Mouse (Mus musculus) hindbrain, postnatal 0 days (tissue): Measurements from ENCODE around the gene Mme. TPM values are rescaled to one million over a fixed set of nuclear protein-coding genes. Genes with fewer than 3 reads are reported as not detected.

ENCODE experiments used
- ATAC-seq: fragments of 200-750 bp; cut with Nextera tagmentation; 2 replicates; pipeline ENCODE4 v1.8.0; 2017; ENCODE audit warnings: mild to moderate bottlenecking, moderate TSS enrichment, moderate library complexity
- DNase-seq: peaks from one replicate; pipeline ENCODE4 v3.0.0-alpha.2; 2015; ENCODE audit warnings: low spot score
- H3K27ac ChIP-seq: fragments of 300-500 bp; sonication (generic); 2 replicates; pipeline ENCODE4 v1.5.1; 2014; ENCODE audit warnings: mild to moderate bottlenecking
- H3K27me3 ChIP-seq: fragments of 300-500 bp; sonication (generic); 2 replicates; pipeline ENCODE4 v1.6.1; 2014; ENCODE audit warnings: low read length, mixed read lengths; ENCODE audit not compliant: insufficient read depth
- H3K36me3 ChIP-seq: fragments of 300-500 bp; sonication (generic); 2 replicates; pipeline ENCODE4 v1.6.1; 2014; ENCODE audit warnings: low read length, mixed read lengths; ENCODE audit not compliant: insufficient read depth
- H3K4me1 ChIP-seq: fragments of 300-500 bp; sonication (generic); 2 replicates; pipeline ENCODE4 v1.6.1; 2014; ENCODE audit warnings: antibody characterized with exemption, low read length, mixed read lengths; ENCODE audit not compliant: insufficient read depth
- H3K4me2 ChIP-seq: fragments of 300-500 bp; sonication (generic); 2 replicates; pipeline ENCODE4 v1.6.1; 2014; ENCODE audit warnings: low read depth, mild to moderate bottlenecking, low read length, moderate library complexity, mixed read lengths
- H3K4me3 ChIP-seq: fragments of 300-500 bp; sonication (generic); 2 replicates; pipeline ENCODE4 v1.5.1; 2014; ENCODE audit warnings: low read length
- H3K9ac ChIP-seq: fragments of 300-500 bp; sonication (generic); replicated peaks from 2 replicates; pipeline ENCODE4 v1.6.1; 2014; ENCODE audit warnings: mild to moderate bottlenecking, low read length, moderate library complexity, mixed read lengths
- H3K9me3 ChIP-seq: fragments of 300-500 bp; sonication (generic); 2 replicates; pipeline ENCODE4 v1.6.1; 2016; ENCODE audit warnings: low read length, mixed read lengths
- CTCF ChIP-seq: IDR thresholded peaks from 2 replicates; pipeline ENCODE4 v1.5.1; 2016; ENCODE audit warnings: antibody characterized with exemption, control low read depth, low read depth
- WGBS: fragments of 180-500 bp; shearing (Covaris S2); extraction: QIAGEN DNeasy Blood & Tissue Kit; methylation state at CpG from one replicate; pipeline ENCODE4 v1.1.7; 2014; 5-methylcytosine and 5-hydroxymethylcytosine counted together
- polyA plus RNA-seq: library from polyadenylated mRNA; unstranded; fragments of >200 nt; fragmentation: Nextera tagmentation; extraction: Ambion mirVana; gene quantifications from 2 replicates; pipeline ENCODE4 v1.2.1, GENCODE M21; 2015
- total RNA-seq: library from RNA; depleted of rRNA; stranded (reverse); fragments of >200 nt; gene quantifications from 2 replicates; pipeline ENCODE4 v1.2.3, GENCODE M21; 2014; rRNA removed

The Mme gene
- total and polyA plus RNA-seq, 2 experiments from 2014 or later: 2.5 to 4.9 TPM

- Histone ChIP-seq H3K4me2 (no peak overlapping the region), H3K4me3 (no peak overlapping the region)
These were observed 171.9 kb downstream of the Mme start for GRCm38 (mm10) chr3:63413046-63413911.

GRCm38 (mm10) chr3:63417284-63417683 lies 175.9 kb downstream of the Mme start:
- ATAC-seq (no peak), DNase-seq (no peak)
- 63% methylated on average over 1 of the region's 1 CpGs for WGBS
- TF ChIP-seq CTCF: no peak
- Histone ChIP-seq H3K9ac (no peak overlapping the region), H3K4me1 (no peaks in the 10 kb centered on the region), H3K27ac (no peak overlapping the region), H3K36me3 (no peaks in the 10 kb centered on the region), H3K4me3 (no peak overlapping the region), H3K27me3 (no peaks in the 10 kb centered on the region), H3K4me2 (no peak overlapping the region), H3K9me3 (no peaks in the 10 kb centered on the region)

More at GRCm38 (mm10) chr3:63413046-63413911, 171.9 kb downstream of the Mme start:
- H3K27ac ChIP-seq: no peak overlapping the region
- H3K9ac ChIP-seq: no peak overlapping the region
- H3K9me3 ChIP-seq: no peaks in the 10 kb centered on the region
- DNase-seq (no peak), ATAC-seq (no peak)
- H3K36me3 ChIP-seq: no peaks in the 10 kb centered on the region
- 73% methylated on average over 6 of the region's 6 CpGs for WGBS
- no peaks in the 10 kb centered on the region for H3K27me3 ChIP-seq
- no peak for TF ChIP-seq CTCF
- no peaks in the 10 kb centered on the region for H3K4me1 ChIP-seq

DNA sequence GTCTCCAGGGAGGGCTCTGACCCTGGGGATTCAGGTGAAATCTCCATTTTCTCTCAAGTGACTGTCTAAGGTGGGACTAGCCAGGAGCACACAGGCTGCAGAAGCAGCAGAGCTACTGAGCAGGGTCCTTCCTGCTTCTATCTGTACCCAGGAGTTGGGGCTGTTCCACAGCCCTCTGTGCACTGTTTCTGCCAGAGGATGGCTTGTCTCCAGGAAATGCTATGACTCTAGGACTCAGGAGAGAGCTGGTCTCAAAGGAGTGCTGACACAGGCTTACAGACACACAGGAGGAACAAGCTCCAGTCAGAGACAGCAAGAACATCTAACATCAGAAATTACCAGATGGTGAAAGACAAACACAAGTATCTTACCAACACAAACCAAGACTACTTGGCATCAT lies 176.4 kb downstream of the Mme start:
- DNase-seq (no peak), ATAC-seq (no peak)
- Histone ChIP-seq H3K4me3 (no peak overlapping the region), H3K27me3 (no peaks in the 10 kb centered on the region), H3K27ac (no peak overlapping the region), H3K4me2 (no peak overlapping the region), H3K36me3 (no peaks in the 10 kb centered on the region), H3K9ac (no peak overlapping the region), H3K9me3 (no peaks in the 10 kb centered on the region), H3K4me1 (no peaks in the 10 kb centered on the region)
- no peak for TF ChIP-seq CTCF

DNA sequence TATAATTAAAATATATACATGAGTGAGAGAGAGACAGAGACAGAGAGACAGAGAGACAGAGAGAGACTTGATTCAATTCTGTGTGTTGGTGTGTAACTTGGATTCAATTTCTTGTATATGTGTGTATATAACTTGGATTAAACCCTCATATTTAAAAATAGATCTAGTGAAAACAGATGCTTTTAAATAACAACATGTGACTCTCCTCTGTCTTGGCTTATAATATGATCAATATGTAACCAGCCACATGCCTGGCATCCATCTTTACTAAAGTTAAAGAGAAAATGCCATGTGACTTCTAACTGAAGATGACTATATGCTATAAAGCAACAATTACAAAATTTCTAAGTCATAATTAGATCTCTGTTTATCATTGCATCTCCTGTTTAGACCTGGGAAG lies 182.2 kb downstream of the Mme start:
- no peaks in the 10 kb centered on the region for H3K36me3 ChIP-seq
- no peak for DNase-seq

More for the DNA sequence above, 182.2 kb downstream of the Mme start:
- Histone ChIP-seq H3K9ac (no peak overlapping the region), H3K27me3 (no peaks in the 10 kb centered on the region), H3K27ac (no peak overlapping the region), H3K4me1 (no peaks in the 10 kb centered on the region), H3K4me3 (no peak overlapping the region), H3K9me3 (no peaks in the 10 kb centered on the region), H3K4me2 (no peak overlapping the region)
- ATAC-seq: no peak
- TF ChIP-seq CTCF: no peak

Other genes with a start within 250 kb of the Mme start
- gene Gm34302, start 242.3 kb downstream of the Mme start, total RNA-seq: not detected in 2 replicates
- not detected in 2 replicates for gene Gm34302, start 242.3 kb downstream of the Mme start, polyA plus RNA-seq